ENCODE assay signal across 8 mouse cellular contexts in the genomic region with DNA sequence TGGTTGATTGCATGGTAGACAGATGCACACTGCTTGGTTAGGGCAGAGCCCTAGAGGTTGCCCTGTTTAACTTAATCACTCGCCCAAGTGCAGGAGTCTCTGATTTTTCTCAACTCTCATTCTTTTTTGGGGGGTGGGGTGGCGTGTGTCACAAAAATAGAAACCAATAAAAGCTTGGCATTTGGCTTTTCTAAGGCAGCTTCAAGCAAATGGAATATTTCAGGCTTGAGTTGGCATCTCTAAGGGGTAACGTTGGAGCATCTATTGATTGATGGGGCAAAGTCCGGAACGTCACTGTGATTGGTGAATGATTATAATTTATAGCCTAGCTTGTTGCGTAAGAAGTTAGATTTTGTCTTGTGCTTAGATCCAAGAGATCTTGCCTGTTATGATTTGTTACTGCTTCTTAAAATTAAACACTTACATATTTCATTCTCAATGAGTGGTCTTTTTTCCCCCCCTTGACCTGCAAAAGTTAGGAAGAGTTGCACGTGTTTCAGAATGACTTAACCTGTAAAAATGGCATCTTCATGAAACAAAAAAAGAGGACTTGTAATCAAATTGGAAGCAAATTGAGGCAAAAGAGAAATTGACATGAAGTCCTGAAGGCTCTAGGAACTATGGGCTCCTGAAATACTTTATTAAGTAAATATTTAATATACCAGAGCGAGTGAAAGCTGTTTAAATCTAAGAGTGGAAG. TPM values are rescaled to one million over a fixed set of nuclear protein-coding genes. Genes with fewer than 3 reads are reported as not detected.
DNase-seq lines count a peak whose midpoint lies in the region; ATAC-seq lines count a peak whose summit lies in the region.

No protein-coding gene starts in this region.

- H3K9me3 ChIP-seq in heart, embryonic 14.5 days (ENCODE audit: control insufficient read depth, low read length), result no peaks in the 10 kb centered on the region
- 0 out of 2 replicates have a peak, but pooled peaks cover 3% of the 10 kb centered on the region for H3K9me3 ChIP-seq in hindbrain, embryonic 10.5 days
- H3K9me3 ChIP-seq in midbrain, embryonic 11.5 days (ENCODE audit: control insufficient read depth, low read length), result no peaks in the 10 kb centered on the region

- peak overlapping the region; percentile 65 for H3K4me2 ChIP-seq in heart, embryonic 14.5 days (ENCODE audit: low read length)
- H3K4me2 ChIP-seq in midbrain, embryonic 11.5 days, result peak overlapping the region; percentile 78

- no peaks in the 10 kb centered on the region for H3K36me3 ChIP-seq in heart, embryonic 14.5 days (ENCODE audit: control insufficient read depth, insufficient read depth, low read length)
- 0 out of 2 replicates have a peak, but pooled peaks cover under 1% of the 10 kb centered on the region for H3K36me3 ChIP-seq in hindbrain, embryonic 10.5 days
- H3K36me3 ChIP-seq in midbrain, embryonic 11.5 days (ENCODE audit: control insufficient read depth, insufficient read depth, low read length), result no peaks in the 10 kb centered on the region

- no peaks in the 10 kb centered on the region for H3K27me3 ChIP-seq in heart, embryonic 14.5 days (ENCODE audit: control insufficient read depth, insufficient read depth, low read length)
- peaks cover 5% of the 10 kb centered on the region; the same call in 1 of the 2 replicates for H3K27me3 ChIP-seq in hindbrain, embryonic 10.5 days (ENCODE audit: insufficient read depth, poor library complexity, severe bottlenecking)
- H3K27me3 ChIP-seq in midbrain, embryonic 11.5 days (ENCODE audit: control insufficient read depth, insufficient read depth, low read length), result no peaks in the 10 kb centered on the region

- H3K9ac ChIP-seq in heart, embryonic 14.5 days (ENCODE audit: low read length), result peak overlapping the region; percentile 96
- peak overlapping the region; percentile 96; the same call in 1 of the 2 replicates for H3K9ac ChIP-seq in midbrain, embryonic 11.5 days (ENCODE audit: low read length)

- 61% methylated on average over 8 of the region's 8 CpGs for WGBS in heart, embryonic 14.5 days
- 66% methylated on average over 8 of the region's 8 CpGs for WGBS in hindbrain, embryonic 10.5 days
- WGBS in midbrain, embryonic 11.5 days, result 67% methylated on average over 8 of the region's 8 CpGs

- no peak for ATAC-seq in heart, embryonic 14.5 days (ENCODE audit: insufficient number of reproducible peaks, insufficient read depth, low FRiP score, low read depth)
- no peak for ATAC-seq in midbrain, embryonic 11.5 days (ENCODE audit: low FRiP score)

- DNase-seq in heart, postnatal 4 days, result no peak
- peak; percentile 39 for DNase-seq in Muller cell, postnatal 12 days (ENCODE audit: inconsistent ontology term)
- no peak for DNase-seq in hindbrain, embryonic 10.5 days (ENCODE audit: low spot score)
- DNase-seq in midbrain, embryonic 11.5 days (ENCODE audit: low spot score, missing footprints), result no peak
- no peak for DNase-seq in embryo, embryonic 10 days (ENCODE audit: low spot score)
- DNase-seq in gastrocnemius, postnatal 4 days (ENCODE audit: low spot score in 2 of 2), result no peak
- DNase-seq in cerebellum, postnatal 25 days, result no peak

- H3K4me3 ChIP-seq in heart, embryonic 14.5 days (ENCODE audit: control insufficient read depth in 1 of 2, insufficient read depth in 1 of 2, low read depth in 1 of 2, low read length in 2 of 2), result peak overlapping the region; percentile 93 to 96; a peak in 3 of 4 replicates
- H3K4me3 ChIP-seq in hindbrain, embryonic 10.5 days, result peak overlapping the region; percentile 81
- H3K4me3 ChIP-seq in midbrain, embryonic 11.5 days (ENCODE audit: low read depth, low read length), result peak overlapping the region; percentile 88

- H3K27ac ChIP-seq in heart, embryonic 14.5 days (replicated peaks in 1 of 2; ENCODE audit: control insufficient read depth in 1 of 2, insufficient read depth in 1 of 2, low read depth in 2 of 2, low read length in 2 of 2), result peak overlapping the region; percentile 67 to 96
- peak overlapping the region; percentile 97; the same call in 1 of the 2 replicates for H3K27ac ChIP-seq in hindbrain, embryonic 10.5 days
- H3K27ac ChIP-seq in midbrain, embryonic 11.5 days (ENCODE audit: low read depth, low read length), result no peak overlapping the region

- H3K4me1 ChIP-seq in heart, embryonic 14.5 days (ENCODE audit: control insufficient read depth in 2 of 2, insufficient read depth in 2 of 2, low read length in 2 of 2), result peaks cover 9 to 26% of the 10 kb centered on the region in 2 experiments
- H3K4me1 ChIP-seq in hindbrain, embryonic 10.5 days (replicated peaks), result peaks cover 34% of the 10 kb centered on the region
- peaks cover 6% of the 10 kb centered on the region; the same call in 1 of the 2 replicates for H3K4me1 ChIP-seq in midbrain, embryonic 11.5 days (ENCODE audit: control insufficient read depth, insufficient read depth, low read length)

RNA-seq across cellular contexts. Expression of a gene that starts 2.6 kb away (rescaled TPM):
- 16.5 and 21.3 TPM in 2 replicates for polyA plus RNA-seq in heart, embryonic 14.5 days (2014; fragmentation: Nextera tagmentation; extraction: Ambion mirVana)
- total RNA-seq in heart, postnatal 4 days (2021), result 10 to 100 TPM; 29.6 to 36.3 TPM
- polyA plus RNA-seq in hindbrain, embryonic 10.5 days (2016; fragmentation: Nextera tagmentation; extraction: Ambion mirVana), result 9.1 TPM in 2 replicates
- polyA plus RNA-seq in midbrain, embryonic 11.5 days (2014; fragmentation: Nextera tagmentation; extraction: Ambion mirVana), result 9.2 and 11.1 TPM in 2 replicates
- total RNA-seq in gastrocnemius, postnatal 4 days (2021), result 10 to 100 TPM; 34.2 to 41.5 TPM
